Mouse (Mus musculus) testis, adult 2 months (tissue): ENCODE results near the gene Flrt1.

Experiments
- CTCF ChIP-seq: fragments of 200-500 bp; IDR thresholded peaks from 2 replicates; pipeline ENCODE4 v1.5.1; 2012; ENCODE audit warnings: low read depth, mild to moderate bottlenecking, inconsistent platforms, low read length, moderate library complexity; ENCODE audit not compliant: control insufficient read depth, insufficient read depth, insufficient replicate concordance
- POLR2A ChIP-seq: fragments of 200-500 bp; IDR thresholded peaks from 2 replicates; pipeline ENCODE4 v1.6.1; 2012; ENCODE audit warnings: low read depth, mild to moderate bottlenecking, inconsistent platforms, low read length, moderate library complexity; ENCODE audit not compliant: control insufficient read depth

GRCm38 (mm10) chr19:7107174-7107573 lies 1.6 kb upstream of the Flrt1 start:
- TF ChIP-seq CTCF (no peak), POLR2A (no peak)
